Mouse (Mus musculus) heart, embryonic 11.5 days (tissue): ENCODE data around the gene Slc15a5. TPM values are rescaled to one million over a fixed set of nuclear protein-coding genes. Genes with fewer than 3 reads are reported as not detected.

Experiments
- ATAC-seq: fragments of 200-750 bp; cut with Nextera tagmentation; replicated peaks from 2 replicates; pipeline ENCODE4 v1.8.0; 2017; ENCODE audit warnings: moderate library complexity; ENCODE audit not compliant: insufficient number of reproducible peaks, low FRiP score, low TSS enrichment
- H3K27ac ChIP-seq: fragments of 300-500 bp; sonication (generic); 2 replicates; pipeline ENCODE4 v1.5.1; 2014; ENCODE audit warnings: mild to moderate bottlenecking, low read depth, low read length
- H3K27me3 ChIP-seq: fragments of 300-500 bp; sonication (generic); 2 replicates; pipeline ENCODE4 v1.6.1; 2014; ENCODE audit warnings: mild to moderate bottlenecking, low read length, mixed read lengths; ENCODE audit not compliant: control insufficient read depth, insufficient read depth
- H3K36me3 ChIP-seq: fragments of 300-500 bp; sonication (generic); 2 replicates; pipeline ENCODE4 v1.6.1; 2014; ENCODE audit warnings: mild to moderate bottlenecking, low read length, moderate library complexity, mixed read lengths; ENCODE audit not compliant: control insufficient read depth, insufficient read depth
- H3K4me1 ChIP-seq: fragments of 300-500 bp; sonication (generic); 2 replicates; pipeline ENCODE4 v1.6.1; 2014; ENCODE audit warnings: low read length; ENCODE audit not compliant: control insufficient read depth, insufficient read depth
- H3K4me2 ChIP-seq: fragments of 300-500 bp; sonication (generic); 2 replicates; pipeline ENCODE4 v1.6.1; 2014; ENCODE audit warnings: mild to moderate bottlenecking, moderate library complexity
- H3K4me3 ChIP-seq: fragments of 300-500 bp; sonication (generic); 2 replicates; pipeline ENCODE4 v1.5.1; 2014; ENCODE audit warnings: low read depth, low read length
- H3K9ac ChIP-seq: fragments of 300-500 bp; sonication (generic); 2 replicates; pipeline ENCODE4 v1.6.1; 2014; ENCODE audit warnings: mild to moderate bottlenecking, low read depth, low read length, moderate library complexity
- H3K9me3 ChIP-seq: fragments of 300-500 bp; sonication (generic); replicated peaks from 2 replicates; pipeline ENCODE4 v1.6.1; 2016; ENCODE audit warnings: low read length; ENCODE audit not compliant: control insufficient read depth
- WGBS: fragments of 180-500 bp; shearing (Covaris S2); extraction: QIAGEN DNeasy Blood & Tissue Kit; methylation state at CpG from one replicate; pipeline ENCODE4 v1.1.7; 2014; ENCODE audit not compliant: insufficient replicate concordance; 5-methylcytosine and 5-hydroxymethylcytosine counted together
- polyA plus RNA-seq: library from polyadenylated mRNA; unstranded; fragments of >200 nt; fragmentation: Nextera tagmentation; extraction: Ambion mirVana; gene quantifications from 2 replicates; pipeline ENCODE4 v1.2.1, GENCODE M21; 2014

Slc15a5 gene
- polyA plus RNA-seq, 1 experiment from 2014 or later = 0.33 TPM

- H3K36me3 ChIP-seq = no peaks in the 10 kb centered on the region
- H3K9ac ChIP-seq = no peak overlapping the region
- no peak overlapping the region for H3K4me3 ChIP-seq
- 54% methylated on average over 8 of the region's 8 CpGs for WGBS
- ATAC-seq = no peak
- peaks cover 4% of the 10 kb centered on the region; the same call in 1 of the 2 replicates for H3K4me1 ChIP-seq
- H3K27ac ChIP-seq = no peak overlapping the region
- no peak overlapping the region for H3K4me2 ChIP-seq
- no peaks in the 10 kb centered on the region for H3K27me3 ChIP-seq
- no peaks in the 10 kb centered on the region for H3K9me3 ChIP-seq
Observed at GRCm38 (mm10) chr6:137935341-137935740, 144.4 kb downstream of the Slc15a5 start.

DNA sequence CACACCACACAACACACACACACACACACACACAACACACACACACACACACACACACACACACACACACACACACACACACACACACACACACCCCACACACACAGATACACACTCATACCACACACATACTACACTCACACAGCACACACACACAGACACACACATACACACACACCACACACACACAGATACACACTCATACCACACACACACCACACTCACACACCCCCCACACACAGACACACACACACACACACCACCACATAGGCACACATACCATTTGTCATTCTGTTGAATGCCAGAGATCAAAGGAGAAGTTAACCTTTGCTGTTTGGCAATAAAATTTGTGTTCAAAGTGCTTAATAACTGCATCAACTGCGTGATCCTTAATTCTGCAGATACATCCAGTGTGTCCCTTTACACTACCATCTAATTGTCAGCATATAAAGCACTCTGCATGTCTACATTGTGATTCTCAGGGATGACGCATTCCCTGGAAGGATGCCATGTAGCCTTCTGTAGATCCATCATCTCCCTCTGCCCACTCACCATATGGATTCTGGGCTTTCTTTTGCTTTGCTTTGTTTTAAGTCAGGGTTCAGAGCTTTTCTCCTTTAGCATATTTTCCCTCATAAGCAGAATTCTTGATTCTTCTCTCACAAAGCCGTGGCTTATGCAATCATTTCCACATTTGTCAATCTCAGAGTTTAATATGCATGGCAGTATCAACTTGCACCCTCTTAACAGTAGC lies 145.0 kb downstream of the Slc15a5 start:
- no peak overlapping the region for H3K4me2 ChIP-seq
- WGBS = 67% methylated on average over 3 of the region's 3 CpGs

More for the DNA sequence above, 145.0 kb downstream of the Slc15a5 start:
- H3K36me3 ChIP-seq = no peaks in the 10 kb centered on the region
- no peaks in the 10 kb centered on the region for H3K9me3 ChIP-seq
- H3K4me1 ChIP-seq = 0 out of 2 replicates have a peak, but pooled peaks cover 2% of the 10 kb centered on the region
- H3K9ac ChIP-seq = no peak overlapping the region
- H3K4me3 ChIP-seq = no peak overlapping the region
- H3K27ac ChIP-seq = no peak overlapping the region
- no peaks in the 10 kb centered on the region for H3K27me3 ChIP-seq
- no peak for ATAC-seq

Other genes with a start within 250 kb of the Slc15a5 start
- 76.1 and 76.6 TPM in 2 replicates for gene Mgst1, start 60.4 kb upstream of the Slc15a5 start, polyA plus RNA-seq